Mouse (Mus musculus): ENCODE measurements around the gene Rngtt. TPM values are rescaled to one million over a fixed set of nuclear protein-coding genes. Genes with fewer than 3 reads are reported as not detected.

Rngtt gene
- polyA plus RNA-seq, 1 experiment from 2014 or later: 36.6 TPM

DNA sequence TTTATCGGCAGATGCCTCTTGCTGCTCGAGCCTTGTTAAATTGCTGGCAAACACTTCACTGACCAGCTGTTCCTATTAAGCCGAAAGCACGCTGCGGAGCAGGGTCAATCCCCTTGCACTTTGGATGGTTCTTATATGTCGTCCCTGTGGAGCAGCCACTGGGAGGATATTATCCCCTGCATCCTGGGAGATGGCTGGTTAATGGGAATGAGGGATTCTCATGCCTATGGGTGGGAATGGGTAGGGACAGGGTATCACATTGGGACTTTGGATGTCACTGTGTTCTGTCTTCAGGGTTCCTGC, 235.4 kb downstream of the Rngtt start:
- Histone ChIP-seq H3K4me2 (no peak overlapping the region), H3K36me3 (ENCODE audit: control insufficient read depth, insufficient read depth, low read length) (no peaks in the 10 kb centered on the region), H3K4me1 (ENCODE audit: control insufficient read depth, insufficient read depth, low read length) (peaks cover 20% of the 10 kb centered on the region), H3K27ac (ENCODE audit: low read depth, low read length) (no peak overlapping the region), H3K27me3 (ENCODE audit: control insufficient read depth, insufficient read depth, low read length) (no peaks in the 10 kb centered on the region), H3K9me3 (ENCODE audit: control insufficient read depth, low read length) (no peaks in the 10 kb centered on the region; the same call in 1 of the 2 replicates), H3K4me3 (ENCODE audit: low read depth, low read length) (no peak overlapping the region), H3K9ac (ENCODE audit: low read length) (no peak overlapping the region)
- 37% methylated on average over 6 of the region's 6 CpGs for WGBS
- ATAC-seq (ENCODE audit: low FRiP score) (peak; percentile 57), DNase-seq (ENCODE audit: low spot score, missing footprints) (no peak)

DNA sequence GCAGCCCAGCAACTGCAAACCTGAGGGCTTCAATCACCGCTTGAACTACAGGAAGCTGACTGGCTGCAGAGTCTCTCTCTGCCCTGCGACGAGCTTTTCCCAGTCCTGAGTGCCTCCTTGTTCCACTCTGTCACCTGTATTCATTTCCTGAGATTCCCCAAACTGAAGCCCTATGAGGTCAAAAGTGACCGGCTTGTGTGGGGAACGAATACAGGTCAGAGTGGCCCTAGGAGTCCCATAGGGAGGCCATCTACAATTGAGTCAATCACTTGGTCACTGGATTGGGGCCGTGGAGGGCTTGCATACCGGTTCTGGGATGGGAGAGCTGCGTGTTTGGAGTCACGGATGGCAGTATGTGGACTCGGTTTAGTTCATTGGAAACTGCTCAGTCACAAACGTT, 236.2 kb downstream of the Rngtt start:
- peaks cover 20% of the 10 kb centered on the region for H3K4me1 ChIP-seq (ENCODE audit: control insufficient read depth, insufficient read depth, low read length)
- no peak overlapping the region for H3K27ac ChIP-seq (ENCODE audit: low read depth, low read length)
- 86% methylated on average over 11 of the region's 11 CpGs for WGBS
- no peak for ATAC-seq (ENCODE audit: low FRiP score)
- H3K36me3 ChIP-seq (ENCODE audit: control insufficient read depth, insufficient read depth, low read length): no peaks in the 10 kb centered on the region
- no peak overlapping the region for H3K4me2 ChIP-seq
- no peak overlapping the region for H3K4me3 ChIP-seq (ENCODE audit: low read depth, low read length)
- no peaks in the 10 kb centered on the region for H3K27me3 ChIP-seq (ENCODE audit: control insufficient read depth, insufficient read depth, low read length)
- peak; percentile 75 for DNase-seq (ENCODE audit: low spot score, missing footprints)
- H3K9ac ChIP-seq (ENCODE audit: low read length): no peak overlapping the region
- no peaks in the 10 kb centered on the region; the same call in 1 of the 2 replicates for H3K9me3 ChIP-seq (ENCODE audit: control insufficient read depth, low read length)

DNA sequence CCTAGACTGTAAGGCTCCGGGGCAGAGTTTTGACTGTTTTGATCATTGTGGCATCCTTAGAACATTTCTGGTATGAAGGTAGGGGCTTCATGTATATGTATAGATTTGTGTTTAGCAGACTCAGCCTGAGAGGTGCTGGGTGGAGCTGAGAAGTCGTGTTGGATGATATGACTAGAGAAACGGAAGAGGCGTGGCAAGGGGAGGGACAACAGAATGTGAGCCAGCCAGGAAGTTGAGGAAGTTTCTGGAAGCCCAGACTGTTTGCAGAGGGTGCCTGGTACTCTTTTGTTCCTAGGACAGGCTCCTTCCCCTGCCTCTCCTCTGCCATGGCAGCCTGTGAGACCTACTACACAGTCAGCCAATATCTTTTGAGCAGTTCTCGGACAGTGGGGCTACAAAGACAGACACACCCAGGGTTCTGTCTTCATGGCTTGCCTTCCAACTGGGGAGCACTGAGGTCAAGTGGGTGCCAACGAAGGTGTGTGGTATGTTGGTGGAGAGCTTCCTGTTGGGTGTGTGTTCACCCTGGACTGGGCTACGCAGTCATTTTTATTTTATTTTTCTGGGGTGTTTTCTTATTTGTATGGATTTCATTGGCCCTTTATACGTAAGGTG, 237.3 kb downstream of the Rngtt start:
- Histone ChIP-seq H3K36me3 (ENCODE audit: control insufficient read depth, insufficient read depth, low read length) (no peaks in the 10 kb centered on the region), H3K9ac (ENCODE audit: low read length) (no peak overlapping the region), H3K4me2 (no peak overlapping the region), H3K9me3 (ENCODE audit: control insufficient read depth, low read length) (no peaks in the 10 kb centered on the region), H3K4me1 (ENCODE audit: control insufficient read depth, insufficient read depth, low read length) (peaks cover 20% of the 10 kb centered on the region), H3K27me3 (ENCODE audit: control insufficient read depth, insufficient read depth, low read length) (no peaks in the 10 kb centered on the region), H3K4me3 (ENCODE audit: low read depth, low read length) (no peak overlapping the region), H3K27ac (ENCODE audit: low read depth, low read length) (no peak overlapping the region)
- 92% methylated on average over 8 of the region's 8 CpGs for WGBS
- ATAC-seq (ENCODE audit: low FRiP score) (no peak), DNase-seq (ENCODE audit: low spot score, missing footprints) (peak; percentile 67)

DNA sequence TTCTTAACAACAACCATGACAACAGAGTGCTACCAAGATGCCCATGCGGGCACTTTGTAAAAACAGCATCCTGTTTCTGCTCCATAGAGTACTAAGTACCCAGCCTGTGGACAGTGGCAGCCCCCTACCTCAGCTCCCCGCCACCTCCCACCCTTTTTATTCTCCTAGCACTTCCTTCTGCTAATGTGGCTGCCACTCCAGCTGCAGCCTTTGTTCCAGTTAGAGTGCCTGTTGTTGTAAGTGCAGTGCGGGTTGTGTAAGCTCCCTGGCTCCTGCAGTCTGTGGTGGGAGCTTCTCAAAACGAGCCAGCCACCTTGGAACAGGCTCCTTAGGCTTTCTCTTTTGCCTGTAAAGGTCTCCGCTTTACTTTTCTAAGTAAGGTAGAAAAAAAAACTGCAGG, 239.5 kb downstream of the Rngtt start:
- Histone ChIP-seq H3K4me1 (ENCODE audit: control insufficient read depth, insufficient read depth, low read length) (peaks cover 22% of the 10 kb centered on the region), H3K4me2 (no peak overlapping the region), H3K9ac (ENCODE audit: low read length) (0 out of 2 replicates have a peak overlapping the region, but pooled peaks have one; percentile 7), H3K27ac (ENCODE audit: low read depth, low read length) (no peak overlapping the region), H3K27me3 (ENCODE audit: control insufficient read depth, insufficient read depth, low read length) (no peaks in the 10 kb centered on the region), H3K4me3 (ENCODE audit: low read depth, low read length) (no peak overlapping the region), H3K36me3 (ENCODE audit: control insufficient read depth, insufficient read depth, low read length) (no peaks in the 10 kb centered on the region), H3K9me3 (ENCODE audit: control insufficient read depth, low read length) (no peaks in the 10 kb centered on the region)
- 40% methylated on average over 5 of the region's 5 CpGs for WGBS
- ATAC-seq (ENCODE audit: low FRiP score): peak; percentile 43; the same call in 1 of the 2 replicates
- DNase-seq (ENCODE audit: low spot score, missing footprints): peak; percentile 84

Small RNA genes within 50 kb of the gene (microRNA-seq; reads per million reads assigned to microRNA genes)
- gene Mir8118: not detected

Other genes starting within 250 kb of the Rngtt start
- 0.26 and 0.30 TPM in 2 replicates for gene Gabrr2, start 247.3 kb upstream of the Rngtt start, polyA plus RNA-seq (2014; fragmentation: Nextera tagmentation; extraction: Ambion mirVana)
- gene Gabrr1, start 177.8 kb upstream of the Rngtt start, polyA plus RNA-seq (2014; fragmentation: Nextera tagmentation; extraction: Ambion mirVana): 0.14 TPM in 1 of 2 replicates, not detected in the other
- gene Pm20d2, start 120.6 kb upstream of the Rngtt start, polyA plus RNA-seq (2014; fragmentation: Nextera tagmentation; extraction: Ambion mirVana): 0.80 and 1.4 TPM in 2 replicates
- 8.5 and 9.2 TPM in 2 replicates for gene Srsf12, start 101.3 kb upstream of the Rngtt start, polyA plus RNA-seq (2014; fragmentation: Nextera tagmentation; extraction: Ambion mirVana)
- gene Pnrc1, start 20.1 kb upstream of the Rngtt start, polyA plus RNA-seq (2014; fragmentation: Nextera tagmentation; extraction: Ambion mirVana): 86.7 and 95.0 TPM in 2 replicates